Mouse (Mus musculus) regulatory T cell (primary cell): ENCODE results near the gene Ube4a.

Source experiments
- in situ Hi-C: fragments of 300-600 bp; cut with MboI, MseI; formaldehyde crosslinking; loops from one replicate; pipeline ENCODE4 v1.15.1; 2025; ENCODE audit warnings: high pct_unique_total_duplicates

Gene Ube4a

GRCm38 (mm10) chr9:44904964-44905363 lies 60.4 kb downstream of the Ube4a start:
- in situ Hi-C loops: no loop called here

DNA sequence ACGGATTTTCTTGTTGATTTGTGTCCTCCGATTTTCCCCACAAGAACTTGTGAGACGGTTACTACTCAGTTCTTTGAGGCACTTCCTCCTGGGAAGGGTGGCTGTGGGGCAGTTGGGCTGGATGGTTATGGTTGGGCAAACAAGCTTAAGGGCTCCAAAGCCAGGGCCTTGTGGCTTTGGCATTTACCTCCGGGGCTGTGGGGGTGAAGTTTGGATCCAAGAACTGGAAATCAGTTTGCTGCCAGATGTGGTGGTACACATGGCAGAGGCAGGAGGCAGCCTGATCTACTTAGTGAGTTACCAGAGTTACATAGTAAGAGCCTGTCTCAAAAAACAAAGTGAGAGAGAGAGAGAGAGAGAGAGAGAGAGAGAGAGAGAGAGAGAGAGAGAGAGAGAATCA lies 61.5 kb downstream of the Ube4a start:
- in situ Hi-C loops: no loop called here

DNA sequence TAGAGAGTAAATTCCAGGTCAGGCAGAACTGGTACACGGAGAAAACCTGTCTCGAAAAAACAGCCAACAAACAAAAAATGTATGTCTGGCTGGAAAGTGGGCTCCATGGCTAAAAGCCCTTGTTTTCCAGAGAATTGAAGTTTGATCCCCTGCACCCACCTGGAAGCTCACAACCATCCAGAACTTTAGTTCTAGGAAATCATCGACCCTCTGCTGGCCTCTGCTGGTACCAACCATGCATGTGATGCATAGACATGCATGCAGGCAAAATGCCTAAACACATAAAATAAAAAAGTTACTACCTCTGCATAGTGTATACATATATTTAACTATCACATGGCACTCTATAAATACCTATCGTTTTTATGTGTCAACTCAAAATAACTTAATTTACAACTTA lies 65.0 kb downstream of the Ube4a start:
- in situ Hi-C loops: no loop called here

- in situ Hi-C loops: no loop called here
Measured at GRCm38 (mm10) chr9:44899716-44900115, 65.7 kb downstream of the Ube4a start.

- in situ Hi-C loops: no loop called here
Measured at GRCm38 (mm10) chr9:44897024-44897423, 68.4 kb downstream of the Ube4a start.

DNA sequence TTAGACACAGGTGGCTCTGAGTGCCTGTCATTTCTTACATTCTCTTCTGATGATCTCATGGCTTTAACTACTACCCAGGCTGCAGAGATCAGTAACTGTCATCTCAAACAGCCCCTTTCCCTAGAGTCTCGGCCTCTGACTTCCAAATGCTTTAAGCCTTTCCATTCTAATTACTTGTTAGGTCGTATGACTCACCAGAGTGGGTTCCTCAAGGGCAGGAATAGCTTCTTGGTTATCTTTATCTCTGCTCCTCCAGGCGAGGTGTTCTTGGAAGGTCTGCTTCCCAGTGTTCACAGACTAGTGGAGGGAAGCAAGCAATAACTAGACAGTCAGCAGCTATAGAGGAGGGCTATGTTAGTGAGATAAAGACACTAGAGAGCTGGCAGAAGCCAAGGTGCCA lies 72.7 kb downstream of the Ube4a start:
- in situ Hi-C loops: no loop called here

GRCm38 (mm10) chr9:44891210-44891609 lies 74.2 kb downstream of the Ube4a start:
- in situ Hi-C loops: no loop called here

GRCm38 (mm10) chr9:44890122-44890521 lies 75.3 kb downstream of the Ube4a start:
- in situ Hi-C loops: no loop called here

DNA sequence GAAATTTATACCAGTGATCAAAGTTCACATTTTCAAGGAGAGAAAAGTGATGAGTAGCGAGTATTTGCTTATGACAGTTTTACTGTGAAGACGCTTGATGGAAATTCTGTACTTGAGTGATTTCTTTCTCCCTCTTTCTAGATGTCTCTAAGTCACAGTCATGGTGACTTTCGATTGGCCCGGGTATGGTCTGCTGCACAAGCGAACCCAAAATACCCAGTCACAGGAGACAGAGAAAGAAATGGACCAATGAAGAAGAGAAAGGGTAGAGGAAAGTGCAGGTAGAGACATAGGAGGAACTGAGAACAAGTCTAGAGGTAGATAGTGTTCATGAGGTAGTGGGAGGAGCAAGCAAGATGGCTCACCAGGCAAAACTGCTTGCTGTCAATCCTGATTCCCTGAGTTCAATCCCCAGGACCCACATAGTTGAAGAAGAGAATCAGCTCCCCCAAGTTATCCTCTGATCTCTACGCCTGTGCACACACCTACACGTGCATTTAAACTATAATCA lies 77.2 kb downstream of the Ube4a start:
- in situ Hi-C loops: no loop called here

DNA sequence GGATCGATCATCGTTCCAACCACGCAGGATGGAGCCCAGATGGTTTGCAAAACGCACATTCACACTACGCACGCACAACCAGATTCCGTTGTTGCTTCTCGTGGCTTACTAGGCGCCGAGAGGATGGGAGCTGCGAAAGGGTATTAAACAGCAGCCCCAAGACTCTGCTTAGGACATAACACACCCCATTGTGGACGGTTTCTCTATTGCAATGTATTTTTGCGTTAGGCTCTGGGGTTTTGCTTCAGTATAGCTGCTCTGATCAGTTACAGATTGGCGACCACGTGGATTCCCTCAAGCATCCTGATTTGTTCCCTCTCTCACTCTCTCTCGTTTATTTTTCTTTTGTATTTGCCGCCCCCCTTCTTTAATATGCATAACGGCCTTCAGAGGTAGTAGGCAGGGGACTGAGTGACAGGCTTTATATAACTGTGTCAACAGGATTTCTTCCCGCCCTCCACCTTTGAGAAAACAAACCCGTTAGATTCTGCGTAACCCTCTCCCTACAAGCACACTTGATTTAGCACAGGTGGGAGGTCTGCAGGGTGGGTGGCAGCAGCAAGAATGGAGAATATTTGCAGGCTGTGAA lies 82.3 kb downstream of the Ube4a start:
- in situ Hi-C loops: no loop called here

DNA sequence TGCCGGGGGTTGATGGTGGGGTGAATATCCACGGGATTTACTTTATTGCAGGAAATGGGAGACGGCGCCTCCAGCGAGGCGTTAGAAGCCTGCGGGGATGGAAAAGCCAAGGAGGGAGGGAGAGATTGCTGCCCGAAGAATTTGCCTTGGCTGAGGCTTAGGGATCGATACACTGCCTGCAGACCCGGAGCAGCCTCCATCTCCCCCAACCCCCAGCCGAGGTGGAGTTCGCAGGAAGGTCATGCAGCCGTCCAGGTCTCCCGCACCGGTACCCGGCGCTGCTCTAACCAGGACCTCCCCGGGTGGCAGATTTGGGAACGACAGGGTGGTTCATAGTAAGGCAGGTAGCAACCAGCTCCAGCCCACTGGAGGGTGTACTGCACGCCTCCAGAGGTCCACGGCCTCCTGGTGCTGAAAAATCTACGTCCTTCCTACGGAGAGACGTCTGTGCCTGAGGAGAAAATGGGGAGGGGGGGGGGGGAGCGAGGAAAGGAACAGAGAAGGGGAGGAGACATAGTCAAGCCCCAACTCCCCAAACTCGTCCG lies 82.9 kb downstream of the Ube4a start:
- in situ Hi-C loops: no loop called here

- in situ Hi-C loops: no loop called here
Measured at GRCm38 (mm10) chr9:44881941-44882435, 83.4 kb downstream of the Ube4a start.

DNA sequence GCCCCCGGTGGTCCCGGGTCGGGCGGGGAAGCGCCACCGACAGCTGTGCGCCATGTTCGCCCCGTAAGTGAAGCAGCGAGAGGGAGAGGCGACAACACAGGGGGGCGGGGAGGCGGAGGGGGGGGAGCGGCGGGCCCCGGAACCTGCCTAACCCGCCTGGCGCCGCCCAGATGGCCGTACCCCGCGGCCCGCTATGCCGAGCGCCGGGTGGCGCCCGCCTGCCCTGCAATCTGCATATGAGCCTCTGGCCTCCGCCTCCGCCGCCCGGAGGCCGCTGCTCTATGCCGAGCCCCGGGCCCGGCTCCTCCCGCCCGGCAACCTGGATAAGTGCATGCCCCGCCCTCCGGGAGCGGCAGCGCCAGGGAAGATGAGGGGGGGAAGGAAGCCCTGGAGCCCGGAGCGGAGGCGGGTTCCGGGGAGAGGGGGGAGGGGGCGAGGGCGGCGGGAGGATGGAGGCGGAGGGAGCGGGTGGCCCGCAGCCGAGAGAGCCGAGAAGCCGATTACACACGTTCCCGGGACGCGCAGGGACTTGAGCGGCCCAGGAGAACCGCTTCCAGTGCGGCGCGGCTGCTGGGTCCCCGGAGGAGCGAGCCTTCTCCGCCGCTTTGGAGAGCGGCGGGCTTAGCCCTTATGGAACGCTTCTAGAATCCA lies 84.1 kb downstream of the Ube4a start, which contains the start of gene Kmt2a:
TSS of gene Kmt2a (minus strand) at position 76 of the 651 bp plus-strand sequence.
- in situ Hi-C loops: no loop called here

GRCm38 (mm10) chr9:44880309-44881081 lies 84.9 kb downstream of the Ube4a start:
- in situ Hi-C loops: no loop called here

DNA sequence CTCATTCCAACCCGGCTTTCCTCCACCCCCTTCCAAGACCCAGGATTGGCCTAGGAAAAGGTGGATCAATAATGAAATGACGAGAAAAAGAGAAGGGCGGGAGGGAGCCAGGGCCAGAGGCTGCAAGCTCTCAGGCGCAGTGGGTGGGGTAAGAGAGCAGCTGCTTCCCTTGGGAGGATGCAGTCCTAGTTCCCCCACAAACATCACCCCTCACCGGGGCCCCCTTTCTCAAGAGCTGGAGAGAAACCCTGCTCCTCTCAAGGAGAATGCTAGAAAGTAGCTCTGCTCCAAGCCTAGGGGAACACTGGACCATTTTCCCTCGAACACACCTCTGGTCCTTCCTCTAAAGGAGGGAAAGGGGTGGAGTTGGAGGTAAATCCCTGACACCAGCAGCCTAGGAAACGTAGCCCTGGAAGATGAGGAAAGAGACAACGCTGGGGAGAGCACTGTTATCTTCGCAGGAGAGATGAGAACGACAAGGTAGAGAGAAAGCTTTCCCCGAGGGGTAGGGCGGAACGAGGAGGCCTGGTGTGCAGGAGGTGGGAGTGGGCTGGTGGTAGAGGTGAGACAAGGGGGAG lies 85.6 kb downstream of the Ube4a start:
- in situ Hi-C loops: no loop called here

DNA sequence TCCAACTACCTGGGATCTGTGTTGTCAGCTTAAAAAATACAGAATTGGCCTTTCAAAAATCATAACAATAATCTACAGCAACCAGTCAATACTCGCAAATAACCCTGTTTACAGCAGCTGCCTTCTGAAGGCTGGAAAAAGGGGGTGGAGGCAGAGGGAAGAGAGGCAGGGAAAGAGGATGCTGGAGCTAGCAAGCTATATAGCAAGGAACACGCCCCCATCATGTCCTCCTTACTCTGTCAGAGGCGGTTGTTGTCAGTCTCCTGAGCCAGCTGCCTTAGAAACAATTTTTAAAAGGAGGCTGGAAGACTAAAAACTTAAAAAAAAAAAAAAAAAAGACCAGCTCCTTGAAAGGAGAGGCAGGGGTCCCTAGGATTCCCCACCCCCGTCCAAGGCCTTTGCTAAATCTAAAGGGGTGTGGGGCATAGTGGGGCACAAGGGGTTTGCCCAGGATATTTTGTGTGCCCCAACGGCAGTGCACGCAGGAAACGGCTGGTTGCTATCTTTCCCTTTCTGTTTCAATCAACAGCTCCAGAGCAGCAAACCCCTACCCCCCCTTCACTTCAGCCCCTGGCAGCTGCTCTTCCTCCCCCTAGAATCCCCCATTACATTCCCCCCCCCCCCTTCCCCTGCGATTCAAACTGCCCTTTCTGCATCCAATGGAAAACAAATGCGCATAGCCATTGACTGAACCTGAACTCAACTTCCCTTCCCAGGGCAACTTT lies 86.5 kb downstream of the Ube4a start:
- in situ Hi-C loops: no loop called here

GRCm38 (mm10) chr9:44877686-44878085 lies 87.7 kb downstream of the Ube4a start:
- in situ Hi-C loops: no loop called here

- in situ Hi-C loops: no loop called here
Measured at GRCm38 (mm10) chr9:44875476-44875875, 89.9 kb downstream of the Ube4a start.

- in situ Hi-C loops: no loop called here
Measured at GRCm38 (mm10) chr9:44874198-44874597, 91.2 kb downstream of the Ube4a start.

DNA sequence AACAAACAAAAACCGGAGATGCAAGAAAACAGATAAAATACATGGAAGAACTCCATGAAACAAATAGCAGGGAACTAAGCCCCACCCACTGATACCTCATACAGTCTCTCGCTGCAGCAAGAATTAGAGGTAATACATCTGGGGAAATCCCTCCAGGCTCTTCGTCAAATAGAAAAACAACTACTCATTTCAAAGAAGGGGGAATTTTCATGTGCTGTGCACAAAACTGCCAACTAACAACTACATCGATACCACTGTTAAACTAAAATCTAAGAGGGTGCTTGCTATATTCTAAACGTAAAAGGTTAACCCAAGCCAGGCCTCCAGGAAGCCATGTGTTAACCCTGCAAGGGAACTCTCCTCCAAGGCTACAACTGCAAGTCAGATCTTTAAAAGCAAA lies 91.7 kb downstream of the Ube4a start:
- in situ Hi-C loops: no loop called here
